Mouse (Mus musculus) midbrain, embryonic 13.5 days (tissue): ENCODE measurements at regions not wholly inside any gene's neighbourhood (a gene's known extent, or its start where the extent isn't known, plus 50 kb on each side); places are given as distances from the start of the nearest gene placed in this dataset.

Source experiments
- ATAC-seq: fragments of 200-750 bp; cut with Nextera tagmentation; 2 replicates; pipeline ENCODE4 v1.8.0; 2017; ENCODE audit warnings: mild to moderate bottlenecking, moderate TSS enrichment, moderate library complexity
- H3K27ac ChIP-seq: fragments of 300-500 bp; sonication (generic); 2 replicates; pipeline ENCODE4 v1.5.1; 2015; ENCODE audit warnings: inconsistent platforms, mild to moderate bottlenecking, moderate library complexity
- H3K27me3 ChIP-seq: fragments of 300-500 bp; sonication (generic); 2 replicates; pipeline ENCODE4 v1.6.1; 2015; ENCODE audit warnings: mild to moderate bottlenecking, inconsistent platforms
- H3K36me3 ChIP-seq: fragments of 300-500 bp; sonication (generic); 2 replicates; pipeline ENCODE4 v1.6.1; 2015; ENCODE audit warnings: mild to moderate bottlenecking, inconsistent platforms
- H3K4me1 ChIP-seq: fragments of 300-500 bp; sonication (generic); replicated peaks from 2 replicates; pipeline ENCODE4 v1.6.1; 2015; ENCODE audit warnings: inconsistent platforms
- H3K4me2 ChIP-seq: fragments of 300-500 bp; sonication (generic); replicated peaks from 2 replicates; pipeline ENCODE4 v1.6.1; 2015; ENCODE audit warnings: moderate library complexity, mild to moderate bottlenecking, inconsistent platforms
- H3K4me3 ChIP-seq: fragments of 300-500 bp; sonication (generic); replicated peaks from 2 replicates; pipeline ENCODE4 v1.5.1; 2015; ENCODE audit warnings: mild to moderate bottlenecking, inconsistent platforms
- H3K9ac ChIP-seq: fragments of 300-500 bp; sonication (generic); replicated peaks from 2 replicates; pipeline ENCODE4 v1.6.1; 2015; ENCODE audit warnings: mild to moderate bottlenecking, inconsistent platforms
- H3K9me3 ChIP-seq: fragments of 300-500 bp; sonication (generic); 2 replicates; pipeline ENCODE4 v1.6.1; 2016; ENCODE audit warnings: mild to moderate bottlenecking, inconsistent platforms
- WGBS: fragments of 180-500 bp; shearing (Covaris S2); methylation state at CpG from one replicate; pipeline ENCODE4 v1.1.7; 2015; 5-methylcytosine and 5-hydroxymethylcytosine counted together

DNA sequence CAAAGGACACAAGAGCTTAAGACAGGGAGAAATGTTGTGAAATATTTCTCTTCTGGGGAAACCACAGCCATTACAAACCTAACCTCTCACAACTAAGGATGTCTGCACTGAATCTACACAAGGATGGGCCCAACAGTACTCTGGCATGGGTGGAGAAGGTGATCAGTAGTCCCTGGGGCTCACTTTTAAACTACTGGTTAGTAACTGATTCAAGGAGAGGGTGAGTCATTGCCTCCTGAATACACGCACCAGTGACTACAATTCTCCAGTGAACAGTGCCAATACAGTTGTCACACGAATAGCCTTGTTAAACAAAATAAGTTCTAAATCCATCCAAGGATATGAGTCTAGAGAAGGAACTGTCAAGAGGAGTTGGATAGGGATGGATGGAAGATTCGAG lies 232.6 kb upstream of the Gm21830 start:
- H3K4me2 ChIP-seq, result no peak overlapping the region
- no peak for ATAC-seq
- H3K27me3 ChIP-seq, result no peaks in the 10 kb centered on the region
- H3K9ac ChIP-seq, result no peak overlapping the region
- no peak overlapping the region for H3K4me3 ChIP-seq
- no peak overlapping the region for H3K27ac ChIP-seq
- no peaks in the 10 kb centered on the region for H3K9me3 ChIP-seq
- H3K36me3 ChIP-seq, result no peaks in the 10 kb centered on the region
- no peaks in the 10 kb centered on the region for H3K4me1 ChIP-seq
- 94% methylated on average over 3 of the region's 3 CpGs for WGBS

DNA sequence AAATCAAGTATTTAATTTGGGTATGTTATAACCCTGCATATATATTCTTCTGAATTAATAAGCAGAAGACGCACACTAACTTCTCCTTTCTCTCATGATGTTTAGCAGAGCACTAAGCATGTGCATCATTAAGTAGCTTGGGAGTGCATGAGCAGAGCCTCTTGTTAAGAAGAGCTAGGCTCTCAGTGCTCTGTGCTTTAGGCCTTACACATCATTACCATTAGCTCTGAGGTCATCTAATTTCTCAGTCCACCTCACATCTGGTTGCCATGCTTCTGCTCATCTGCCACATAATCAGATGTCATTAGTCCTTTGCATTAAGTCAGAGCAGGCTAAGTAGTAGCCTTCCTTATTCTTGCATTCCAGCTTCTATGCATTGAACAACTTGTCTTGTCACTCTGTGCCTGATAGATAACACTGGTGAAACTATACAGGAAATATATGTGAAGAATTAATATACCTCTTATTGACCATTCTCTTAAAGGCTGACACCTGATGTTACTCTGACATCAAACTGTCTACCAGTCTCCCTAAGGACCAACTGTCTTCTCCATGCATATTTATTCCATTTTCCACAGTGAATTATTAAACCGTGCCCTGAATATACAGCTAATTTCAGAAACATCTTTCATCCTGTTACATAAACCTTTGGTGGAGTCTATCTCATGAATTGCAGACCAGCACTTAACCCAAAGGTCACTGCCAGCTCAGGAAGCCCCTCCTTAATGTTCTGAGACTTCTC lies 192.3 kb upstream of the Gm21830 start:
- no peaks in the 10 kb centered on the region for H3K9me3 ChIP-seq
- WGBS, result 51% methylated on average over 2 of the region's 2 CpGs
- ATAC-seq, result peak; percentile 69

DNA sequence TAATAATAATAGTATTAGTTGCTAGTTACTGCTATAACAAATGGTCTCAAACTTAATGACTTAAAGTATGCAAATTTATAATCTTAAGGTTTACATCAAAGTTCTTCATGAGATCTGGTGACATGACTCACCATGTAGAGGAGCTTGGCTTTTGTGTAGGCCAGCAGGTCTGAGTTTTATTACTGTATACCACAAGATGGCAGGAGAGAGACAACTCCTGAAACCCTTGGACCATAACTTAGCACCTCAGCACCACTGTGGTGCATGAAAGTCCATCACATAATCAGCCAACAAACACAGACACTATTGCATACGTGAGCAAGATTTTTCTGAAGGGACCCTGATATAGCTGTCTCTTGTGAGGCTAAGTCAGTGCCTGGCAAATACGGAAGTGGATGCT lies 187.2 kb upstream of the Gm21830 start:
- H3K27me3 ChIP-seq, result no peaks in the 10 kb centered on the region
- no peaks in the 10 kb centered on the region for H3K9me3 ChIP-seq
- ATAC-seq, result no peak
- no peak overlapping the region for H3K4me3 ChIP-seq
- H3K9ac ChIP-seq, result no peak overlapping the region
- 83% methylated on average over 2 of the region's 2 CpGs for WGBS
- H3K27ac ChIP-seq, result no peak overlapping the region
- H3K36me3 ChIP-seq, result no peaks in the 10 kb centered on the region
- no peaks in the 10 kb centered on the region for H3K4me1 ChIP-seq
- no peak overlapping the region for H3K4me2 ChIP-seq

More for the DNA sequence above, 192.3 kb upstream of the Gm21830 start:
- Histone ChIP-seq H3K4me2 (no peak overlapping the region), H3K27me3 (no peaks in the 10 kb centered on the region), H3K4me1 (no peaks in the 10 kb centered on the region), H3K36me3 (no peaks in the 10 kb centered on the region), H3K9ac (no peak overlapping the region), H3K4me3 (no peak overlapping the region), H3K27ac (no peak overlapping the region)

DNA sequence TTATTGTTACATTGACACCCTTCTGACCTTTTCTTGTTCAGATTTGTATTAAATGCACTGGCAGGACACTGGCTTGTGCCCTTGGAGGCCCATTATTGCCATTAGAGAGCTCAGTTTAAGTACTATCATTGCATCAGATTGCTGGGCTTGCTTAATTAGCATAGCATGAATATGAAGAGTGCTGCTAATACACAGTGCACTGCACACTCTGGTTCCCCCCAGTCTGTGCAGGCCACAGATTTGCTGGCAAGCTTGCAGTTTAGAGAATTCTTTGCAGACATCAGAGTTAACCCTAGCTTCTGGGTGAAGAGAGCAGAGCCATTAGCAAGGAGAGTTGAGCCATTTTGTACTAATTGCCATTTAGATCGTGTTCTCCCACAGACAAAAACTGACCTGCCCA lies 156.1 kb upstream of the Gm21830 start:
- H3K9me3 ChIP-seq, result no peaks in the 10 kb centered on the region
- WGBS, result 43% methylated on average over 1 of the region's 1 CpGs
- H3K9ac ChIP-seq, result no peak overlapping the region
- no peaks in the 10 kb centered on the region for H3K36me3 ChIP-seq
- H3K4me1 ChIP-seq, result 0 out of 2 replicates have a peak, but pooled peaks cover 3% of the 10 kb centered on the region
- ATAC-seq, result peak; percentile 86
- H3K27ac ChIP-seq, result no peak overlapping the region
- H3K27me3 ChIP-seq, result no peaks in the 10 kb centered on the region
- H3K4me3 ChIP-seq, result no peak overlapping the region
- H3K4me2 ChIP-seq, result no peak overlapping the region
